Mouse (Mus musculus): ENCODE results near the gene Cd55. TPM values are rescaled to one million over a fixed set of nuclear protein-coding genes. Genes with fewer than 3 reads are reported as not detected.

The Cd55 gene
- polyA plus RNA-seq, 1 experiment from 2014 or later, result 16.3 TPM

Other genes starting within 250 kb of the Cd55 start
- not detected in 2 replicates for gene Cd55b, start 39.7 kb downstream of the Cd55 start, polyA plus RNA-seq (2015; fragmentation: Nextera tagmentation; extraction: Ambion mirVana)
- gene Zp3r, start 166.9 kb upstream of the Cd55 start, polyA plus RNA-seq (2015; fragmentation: Nextera tagmentation; extraction: Ambion mirVana), result not detected in 2 replicates
- 0.64 and 1.5 TPM in 2 replicates for gene C4bp, start 198.9 kb upstream of the Cd55 start, polyA plus RNA-seq (2015; fragmentation: Nextera tagmentation; extraction: Ambion mirVana)

Data from kidney, embryonic 15.5 days (tissue).